Mouse (Mus musculus): ENCODE data around the gene Gabbr2. TPM values are rescaled to one million over a fixed set of nuclear protein-coding genes. Genes with fewer than 3 reads are reported as not detected.
A peak's percentile ranks its signal among the peaks of the same experiment; 100 is the strongest.

Gene Gabbr2
- polyA plus RNA-seq, 1 experiment from 2014 or later: 0.14 TPM

DNA sequence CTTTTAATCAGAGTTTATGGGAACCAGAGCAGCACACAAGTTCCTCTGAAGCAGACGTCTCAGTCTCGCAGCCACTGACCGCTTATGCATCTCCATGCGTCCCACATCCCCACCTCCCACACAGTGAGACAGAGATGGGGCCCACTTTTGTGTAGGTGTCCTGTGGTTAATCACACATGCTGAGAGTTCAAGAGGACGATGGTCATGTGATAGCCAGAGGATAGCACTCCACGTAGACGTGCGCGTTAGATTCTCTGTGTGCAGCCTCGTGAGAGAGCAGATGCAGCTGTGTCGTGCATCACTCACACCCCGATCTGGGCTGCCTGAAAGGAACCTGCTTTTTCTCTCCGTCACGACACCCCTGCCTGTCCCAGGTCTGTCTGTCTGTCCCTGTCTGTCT is 167.9 kb downstream of the Gabbr2 start:
- no peaks in the 10 kb centered on the region for H3K9me3 ChIP-seq (ENCODE audit: control insufficient read depth)
- no peaks in the 10 kb centered on the region for H3K36me3 ChIP-seq (ENCODE audit: control insufficient read depth, insufficient read depth)
- TF ChIP-seq CTCF (IDR thresholded peaks at IDR 0.05; ENCODE audit: low read depth): no peak
- H3K27me3 ChIP-seq (replicated peaks; ENCODE audit: control insufficient read depth, insufficient read depth, low read length): no peaks in the 10 kb centered on the region
- no peak for ATAC-seq
- H3K9ac ChIP-seq (ENCODE audit: low read depth, low read length): no peak overlapping the region
- no peak overlapping the region for H3K4me2 ChIP-seq (replicated peaks; ENCODE audit: low read depth)
- whole genome bisulfite sequencing: 77% methylated on average over 14 of the region's 14 CpGs
- no peak overlapping the region for H3K27ac ChIP-seq (ENCODE audit: low read depth, low read length)
- H3K4me3 ChIP-seq (ENCODE audit: low read depth, low read length): no peak overlapping the region
- no peaks in the 10 kb centered on the region for H3K4me1 ChIP-seq (replicated peaks; ENCODE audit: control insufficient read depth, insufficient read depth, low read length)

- Histone ChIP-seq H3K9me3 (ENCODE audit: control insufficient read depth) (no peaks in the 10 kb centered on the region), H3K4me3 (ENCODE audit: low read depth, low read length) (no peak overlapping the region), H3K4me2 (replicated peaks; ENCODE audit: low read depth) (no peak overlapping the region), H3K9ac (ENCODE audit: low read depth, low read length) (no peak overlapping the region), H3K4me1 (replicated peaks; ENCODE audit: control insufficient read depth, insufficient read depth, low read length) (no peaks in the 10 kb centered on the region), H3K27ac (ENCODE audit: low read depth, low read length) (no peak overlapping the region), H3K36me3 (ENCODE audit: control insufficient read depth, insufficient read depth) (no peaks in the 10 kb centered on the region), H3K27me3 (replicated peaks; ENCODE audit: control insufficient read depth, insufficient read depth, low read length) (no peaks in the 10 kb centered on the region)
- no peak for TF ChIP-seq CTCF (IDR thresholded peaks at IDR 0.05; ENCODE audit: low read depth)
- no peak for ATAC-seq
- WGBS: 87% methylated on average over 11 of the region's 11 CpGs
These were observed 170.0 kb downstream of the Gabbr2 start for GRCm38 (mm10) chr4:46821709-46822108.

- no peaks in the 10 kb centered on the region for H3K9me3 ChIP-seq (ENCODE audit: control insufficient read depth)
- H3K36me3 ChIP-seq (ENCODE audit: control insufficient read depth, insufficient read depth): no peaks in the 10 kb centered on the region
- H3K27ac ChIP-seq (ENCODE audit: low read depth, low read length): no peak overlapping the region
- TF ChIP-seq CTCF (IDR thresholded peaks at IDR 0.05; ENCODE audit: low read depth): 0 out of 2 replicates have a peak, but pooled peaks have one; percentile 5
- ATAC-seq: no peak
- H3K4me2 ChIP-seq (replicated peaks; ENCODE audit: low read depth): no peak overlapping the region
- no peak overlapping the region for H3K9ac ChIP-seq (ENCODE audit: low read depth, low read length)
- WGBS: 72% methylated on average over 4 of the region's 4 CpGs
- H3K27me3 ChIP-seq (replicated peaks; ENCODE audit: control insufficient read depth, insufficient read depth, low read length): no peaks in the 10 kb centered on the region
- H3K4me1 ChIP-seq (replicated peaks; ENCODE audit: control insufficient read depth, insufficient read depth, low read length): no peaks in the 10 kb centered on the region
- no peak overlapping the region for H3K4me3 ChIP-seq (ENCODE audit: low read depth, low read length)
These were observed 176.7 kb downstream of the Gabbr2 start for GRCm38 (mm10) chr4:46814954-46815353.

DNA sequence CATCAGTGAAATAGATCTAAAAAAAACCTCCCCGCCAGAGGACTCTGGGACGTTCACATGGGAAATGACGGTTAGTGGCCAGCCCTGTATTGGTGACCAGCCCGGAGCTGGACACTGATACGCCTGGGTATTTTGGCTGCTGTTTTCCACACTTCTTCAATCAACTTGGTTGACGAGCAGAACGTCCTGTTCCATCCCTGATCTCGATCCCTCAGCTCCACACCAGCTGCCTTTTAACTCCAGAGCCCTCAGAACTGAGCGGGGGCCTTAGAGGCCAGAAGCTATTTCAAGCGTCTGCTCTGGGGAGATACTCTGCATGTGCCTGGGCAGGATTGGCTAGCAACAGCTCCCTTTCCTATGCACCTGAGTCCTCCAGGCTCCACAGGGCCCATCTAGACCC is 177.4 kb downstream of the Gabbr2 start:
- H3K4me1 ChIP-seq (replicated peaks; ENCODE audit: control insufficient read depth, insufficient read depth, low read length): no peaks in the 10 kb centered on the region
- ATAC-seq: no peak
- WGBS: 82% methylated on average over 10 of the region's 10 CpGs
- no peak overlapping the region for H3K27ac ChIP-seq (ENCODE audit: low read depth, low read length)
- no peaks in the 10 kb centered on the region for H3K36me3 ChIP-seq (ENCODE audit: control insufficient read depth, insufficient read depth)
- H3K4me3 ChIP-seq (ENCODE audit: low read depth, low read length): no peak overlapping the region
- H3K9me3 ChIP-seq (ENCODE audit: control insufficient read depth): no peaks in the 10 kb centered on the region
- H3K4me2 ChIP-seq (replicated peaks; ENCODE audit: low read depth): no peak overlapping the region
- no peaks in the 10 kb centered on the region for H3K27me3 ChIP-seq (replicated peaks; ENCODE audit: control insufficient read depth, insufficient read depth, low read length)
- no peak for TF ChIP-seq CTCF (IDR thresholded peaks at IDR 0.05; ENCODE audit: low read depth)
- no peak overlapping the region for H3K9ac ChIP-seq (ENCODE audit: low read depth, low read length)

GRCm38 (mm10) chr4:46811165-46811564 is 180.5 kb downstream of the Gabbr2 start:
- no peak for ATAC-seq
- Histone ChIP-seq H3K4me1 (replicated peaks; ENCODE audit: control insufficient read depth, insufficient read depth, low read length) (no peaks in the 10 kb centered on the region), H3K27ac (ENCODE audit: low read depth, low read length) (no peak overlapping the region), H3K9me3 (ENCODE audit: control insufficient read depth) (no peaks in the 10 kb centered on the region), H3K4me2 (replicated peaks; ENCODE audit: low read depth) (no peak overlapping the region), H3K4me3 (ENCODE audit: low read depth, low read length) (no peak overlapping the region), H3K27me3 (replicated peaks; ENCODE audit: control insufficient read depth, insufficient read depth, low read length) (no peaks in the 10 kb centered on the region), H3K36me3 (ENCODE audit: control insufficient read depth, insufficient read depth) (no peaks in the 10 kb centered on the region), H3K9ac (ENCODE audit: low read depth, low read length) (no peak overlapping the region)
- WGBS: 75% methylated on average over 5 of the region's 5 CpGs
- TF ChIP-seq CTCF (IDR thresholded peaks at IDR 0.05; ENCODE audit: low read depth): no peak

- no peaks in the 10 kb centered on the region for H3K36me3 ChIP-seq (ENCODE audit: control insufficient read depth, insufficient read depth)
- H3K4me2 ChIP-seq (replicated peaks; ENCODE audit: low read depth): no peak overlapping the region
- H3K9ac ChIP-seq (ENCODE audit: low read depth, low read length): no peak overlapping the region
- no peaks in the 10 kb centered on the region for H3K27me3 ChIP-seq (replicated peaks; ENCODE audit: control insufficient read depth, insufficient read depth, low read length)
- ATAC-seq: no peak
- no peak overlapping the region for H3K27ac ChIP-seq (ENCODE audit: low read depth, low read length)
- H3K4me1 ChIP-seq (replicated peaks; ENCODE audit: control insufficient read depth, insufficient read depth, low read length): no peaks in the 10 kb centered on the region
- no peak overlapping the region for H3K4me3 ChIP-seq (ENCODE audit: low read depth, low read length)
- WGBS: 77% methylated on average over 1 of the region's 1 CpGs
- H3K9me3 ChIP-seq (ENCODE audit: control insufficient read depth): no peaks in the 10 kb centered on the region
- no peak for TF ChIP-seq CTCF (IDR thresholded peaks at IDR 0.05; ENCODE audit: low read depth)
These were observed 184.8 kb downstream of the Gabbr2 start for GRCm38 (mm10) chr4:46806876-46807275.

GRCm38 (mm10) chr4:46805910-46806309 is 185.8 kb downstream of the Gabbr2 start:
- Histone ChIP-seq H3K27me3 (replicated peaks; ENCODE audit: control insufficient read depth, insufficient read depth, low read length) (no peaks in the 10 kb centered on the region), H3K4me1 (replicated peaks; ENCODE audit: control insufficient read depth, insufficient read depth, low read length) (no peaks in the 10 kb centered on the region), H3K27ac (ENCODE audit: low read depth, low read length) (no peak overlapping the region), H3K36me3 (ENCODE audit: control insufficient read depth, insufficient read depth) (no peaks in the 10 kb centered on the region), H3K9ac (ENCODE audit: low read depth, low read length) (no peak overlapping the region), H3K4me2 (replicated peaks; ENCODE audit: low read depth) (no peak overlapping the region), H3K4me3 (ENCODE audit: low read depth, low read length) (no peak overlapping the region), H3K9me3 (ENCODE audit: control insufficient read depth) (no peaks in the 10 kb centered on the region)
- no peak for ATAC-seq
- TF ChIP-seq CTCF (IDR thresholded peaks at IDR 0.05; ENCODE audit: low read depth): no peak
- 56% methylated on average over 3 of the region's 3 CpGs for WGBS
